Mouse (Mus musculus) right cerebral cortex, postnatal 4 days (tissue): ENCODE data around the gene Tbc1d13.

ENCODE experiments used
- DNase-seq: peaks from one replicate; pipeline ENCODE4 v3.0.0-alpha.2; 2022

Gene Tbc1d13

DNA sequence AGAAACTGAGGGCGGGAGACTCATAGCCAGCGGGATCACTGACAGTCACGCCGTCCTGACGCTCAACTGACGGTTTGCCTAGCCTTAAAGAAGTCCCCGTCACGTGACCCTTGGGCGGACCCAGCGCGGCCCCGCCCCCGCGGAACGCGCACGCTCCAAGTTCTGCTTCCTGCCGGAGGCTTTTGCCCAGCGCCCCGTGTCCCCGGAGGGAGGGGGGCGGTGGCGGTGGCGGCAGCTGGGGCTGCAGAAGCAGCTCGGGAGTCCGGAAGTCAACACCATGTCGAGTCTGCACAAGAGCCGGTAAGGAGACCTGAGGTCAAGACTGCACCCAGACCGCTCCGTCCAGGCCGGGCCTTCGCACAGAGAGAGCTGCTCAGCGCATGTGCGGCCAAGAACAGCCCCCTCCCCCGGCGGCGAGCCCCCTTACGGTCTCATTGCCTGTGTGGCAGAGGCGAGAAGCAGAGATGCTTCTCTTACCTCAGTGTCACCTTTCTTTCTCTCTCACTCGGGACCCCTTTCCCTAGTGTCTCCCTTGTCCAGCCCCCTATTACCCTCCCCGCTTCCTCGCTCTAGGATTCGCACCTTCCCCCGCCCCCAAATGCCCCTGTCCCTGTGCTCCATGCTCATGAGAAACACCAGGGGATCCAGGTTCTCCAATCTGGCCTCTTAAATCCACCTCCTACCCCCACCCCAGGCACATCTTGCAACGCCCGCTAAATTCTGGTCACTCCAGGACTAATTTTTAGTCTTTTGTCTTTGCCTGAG, at the start of gene Tbc1d13:
Tbc1d13 (plus strand) TSS at position 134 of the 765 bp plus-strand sequence.
- peak; percentile 95 for DNase-seq

DNA sequence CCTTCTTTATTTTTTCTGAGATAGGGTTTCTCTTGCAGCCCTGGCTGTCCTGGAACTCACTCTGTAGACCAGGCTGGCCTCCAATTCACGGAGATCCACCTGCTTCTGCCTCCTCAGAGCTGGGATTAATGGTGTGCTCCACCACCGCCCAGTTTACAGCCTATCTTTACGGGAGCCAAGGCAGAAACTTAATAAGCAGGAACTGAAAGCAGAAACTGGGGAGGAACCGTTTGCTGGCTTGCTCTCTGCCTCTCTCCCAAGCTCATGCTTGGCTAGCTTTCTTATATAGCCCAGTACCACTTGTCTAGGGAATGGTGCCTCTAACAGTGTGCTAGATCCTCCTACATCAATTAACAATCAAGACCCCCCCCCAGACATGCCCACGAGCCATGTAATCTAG, 49.4 kb upstream of the Tbc1d13 start:
- no peak for DNase-seq

DNA sequence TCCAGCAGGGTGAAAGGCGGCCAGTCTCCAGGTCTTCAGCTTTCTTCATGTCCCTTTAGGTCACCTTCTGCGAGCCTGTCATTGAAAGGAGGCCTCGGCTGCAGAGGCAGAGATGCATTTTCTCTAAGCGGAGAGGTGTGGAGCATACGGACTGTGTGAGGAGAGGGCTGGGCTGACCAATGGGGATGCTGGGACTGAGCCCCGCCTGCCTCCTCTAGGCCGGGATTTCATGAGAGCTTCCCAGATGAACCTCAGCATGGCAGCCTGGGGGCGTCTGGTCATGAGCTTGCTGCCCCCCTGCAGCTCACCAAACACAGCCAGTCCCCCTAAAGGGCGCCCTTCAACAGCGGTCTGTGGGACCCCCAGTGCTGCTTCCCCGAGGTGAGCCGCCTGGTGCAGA, 48.9 kb upstream of the Tbc1d13 start:
- no peak for DNase-seq

DNA sequence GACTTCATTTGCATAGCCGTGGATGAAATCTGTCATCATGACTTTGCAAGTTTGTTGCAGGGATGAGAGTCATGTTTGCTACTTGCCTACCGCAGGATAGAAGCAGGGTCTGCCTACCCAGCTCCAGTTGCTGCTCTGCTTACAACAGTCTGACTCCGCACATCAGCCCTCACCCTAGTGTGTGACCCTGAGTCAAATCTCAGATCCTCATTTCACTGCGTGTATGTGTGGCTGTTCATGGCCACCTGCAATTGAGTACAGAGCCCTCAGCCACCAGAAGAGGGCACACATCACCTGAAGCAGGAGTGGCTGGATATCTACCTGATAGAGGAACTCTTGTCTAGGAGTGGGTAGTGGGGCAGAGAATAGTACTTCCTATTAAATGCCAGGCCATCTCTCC, 46.2 kb upstream of the Tbc1d13 start:
- DNase-seq, result no peak

DNA sequence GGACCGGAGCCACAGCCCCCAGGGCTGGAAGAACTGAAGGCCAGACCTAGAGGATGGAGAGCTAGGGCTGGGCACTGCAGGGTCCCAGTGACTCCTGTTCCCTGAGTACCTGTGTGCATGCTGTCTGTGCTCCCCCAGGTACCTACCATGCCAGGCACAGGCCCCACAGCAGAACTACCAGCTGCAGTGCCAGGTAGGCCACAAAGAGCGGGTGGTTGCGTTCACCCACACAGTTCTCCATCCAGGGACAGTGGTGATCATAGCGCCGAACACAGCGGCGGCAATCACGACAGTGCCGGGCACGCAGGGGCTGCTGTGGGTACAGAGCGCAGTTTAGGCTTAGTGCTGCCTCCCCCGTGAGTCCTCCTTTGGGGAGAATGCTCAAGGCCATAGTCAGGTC, 42.0 kb upstream of the Tbc1d13 start:
- no peak for DNase-seq

DNA sequence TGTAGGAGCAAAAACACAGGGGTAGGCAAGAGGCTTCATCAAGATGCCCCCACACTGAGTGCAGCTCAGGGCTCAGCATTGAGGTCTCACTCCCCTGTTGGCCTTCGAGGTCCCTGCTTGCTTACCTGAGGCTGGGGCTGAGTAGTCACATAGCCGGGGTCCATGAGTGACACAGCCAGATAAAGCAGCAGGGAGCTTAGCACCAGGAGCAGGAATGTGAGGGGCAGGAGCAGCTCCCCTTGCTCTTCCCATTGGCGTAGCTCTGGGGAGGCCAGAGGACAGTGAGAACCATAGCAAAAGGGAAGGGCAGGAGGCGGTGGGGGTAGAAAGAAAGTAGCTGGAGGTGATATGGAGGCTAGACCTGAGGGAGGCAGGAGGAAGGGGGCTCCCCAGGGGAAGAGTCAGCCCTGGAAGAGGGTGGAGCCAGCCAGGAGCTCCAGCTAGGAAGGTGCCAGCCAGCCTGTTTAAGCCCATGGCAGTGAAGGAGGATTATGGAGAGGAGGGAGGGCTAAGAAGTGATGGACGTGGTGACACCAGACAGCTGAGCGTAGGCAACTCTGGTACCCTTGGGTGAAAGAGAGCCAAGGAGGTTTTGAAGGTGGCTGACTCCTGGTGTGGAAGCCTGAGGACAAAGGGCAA, 41.1 kb upstream of the Tbc1d13 start:
- DNase-seq, result no peak

DNA sequence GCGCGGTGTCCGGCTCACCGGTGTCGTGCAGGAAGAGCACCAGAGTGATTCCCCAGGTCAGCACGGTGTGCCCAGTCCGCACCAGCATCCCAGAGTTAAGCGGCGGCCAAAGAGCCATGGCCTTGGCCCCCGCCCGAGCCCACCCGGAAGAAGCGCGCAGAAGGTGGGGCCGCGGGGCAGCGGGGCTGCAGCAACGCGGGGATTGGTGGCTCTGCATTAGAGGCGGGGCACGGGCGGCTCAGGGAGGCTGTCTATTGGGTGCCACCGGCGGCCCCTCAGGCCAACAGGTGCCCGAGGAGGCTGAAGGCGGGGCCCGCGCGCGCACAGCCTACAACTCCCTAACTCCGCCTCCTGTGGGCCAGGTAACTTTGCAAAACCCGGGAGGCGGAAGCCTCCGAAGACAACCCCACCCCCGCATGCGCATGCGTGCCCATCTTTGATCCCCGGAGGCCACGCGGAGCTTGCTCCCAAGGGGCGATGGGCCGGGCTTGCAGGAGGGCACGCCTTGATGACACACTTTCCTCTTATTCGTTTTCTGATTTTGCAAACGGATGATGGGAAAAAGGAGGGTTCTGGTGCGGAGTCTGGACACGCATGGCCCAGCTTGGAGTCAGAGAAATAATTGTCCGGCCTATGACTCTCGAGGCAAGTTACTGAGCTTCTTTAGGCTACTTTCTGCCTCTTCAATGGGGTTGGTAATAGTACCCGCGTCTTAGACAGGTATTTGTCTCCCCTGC, 39.9 kb upstream of the Tbc1d13 start, which contains the start of gene Zdhhc12:
Zdhhc12 (minus strand) TSS at position 178 of the 737 bp plus-strand sequence.
- DNase-seq, result peak; percentile 88

DNA sequence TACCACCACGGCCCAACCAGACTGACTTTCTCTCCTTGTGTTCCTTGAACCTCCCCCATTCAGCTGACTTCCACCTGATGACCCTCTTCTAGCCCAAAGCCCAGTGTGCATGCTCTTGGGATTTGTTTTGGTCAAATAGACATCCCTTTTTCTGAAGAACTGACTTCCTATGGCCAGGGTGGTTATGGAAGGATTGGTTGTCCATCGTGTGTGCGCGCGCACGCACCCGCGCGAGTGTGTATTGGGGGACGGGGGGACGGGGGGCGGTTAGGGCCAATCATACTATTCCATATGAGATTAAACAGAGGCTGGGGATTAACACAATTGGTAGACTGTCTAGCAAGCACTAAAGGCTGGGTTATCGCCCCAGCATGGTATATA, 39.3 kb upstream of the Tbc1d13 start:
- peak; percentile 57 for DNase-seq

DNA sequence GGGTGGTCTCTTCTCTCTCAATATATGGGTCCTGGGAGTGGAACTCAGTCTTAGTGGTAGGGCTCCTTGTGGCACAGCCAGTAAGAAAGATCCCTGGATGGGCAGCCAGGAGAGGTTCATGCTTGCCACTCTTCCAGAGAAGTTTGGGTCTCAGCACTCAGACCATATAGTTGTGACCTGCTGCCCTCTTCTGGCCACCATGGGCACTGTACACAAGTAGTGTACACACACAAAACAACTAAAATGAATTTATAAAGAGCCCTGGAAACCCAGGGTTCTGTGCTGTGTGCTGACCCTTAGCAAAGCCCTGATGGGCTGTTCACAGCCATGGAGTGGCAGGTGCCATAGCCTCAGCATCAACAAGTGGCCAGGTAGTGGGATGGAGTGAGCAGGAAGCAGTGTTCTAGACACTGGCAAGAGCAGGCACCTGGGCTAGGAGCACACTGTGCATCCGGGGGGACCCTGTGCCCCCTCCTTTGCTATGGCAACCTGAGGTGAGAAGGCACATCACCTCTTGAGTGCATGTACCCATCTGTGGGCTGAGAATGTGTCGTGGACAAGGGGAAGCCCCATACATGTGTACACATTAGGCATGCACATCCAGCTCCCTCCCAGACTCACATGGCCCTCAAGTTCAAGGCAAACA, 37.5 kb upstream of the Tbc1d13 start:
- DNase-seq, result peak; percentile 56

DNA sequence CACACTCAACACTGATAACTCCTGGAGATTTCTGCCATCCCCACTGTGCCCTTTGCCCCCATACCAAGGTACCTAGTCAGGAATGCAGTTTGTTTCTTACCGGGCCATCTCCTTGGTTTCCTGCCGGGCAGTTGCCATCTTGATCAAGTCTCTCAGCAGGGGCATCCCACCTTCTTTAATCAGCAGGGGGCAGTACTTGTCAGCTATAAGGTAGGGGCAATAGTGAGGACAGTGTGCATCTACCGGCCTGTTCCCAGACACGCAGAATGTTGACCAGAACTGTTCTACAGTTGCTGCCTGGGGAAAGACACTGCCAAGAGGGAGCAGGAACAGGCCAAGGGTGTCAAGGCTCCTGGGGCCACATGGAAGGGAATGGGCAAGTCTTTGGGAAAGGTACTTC, 33.3 kb upstream of the Tbc1d13 start:
- no peak for DNase-seq

DNA sequence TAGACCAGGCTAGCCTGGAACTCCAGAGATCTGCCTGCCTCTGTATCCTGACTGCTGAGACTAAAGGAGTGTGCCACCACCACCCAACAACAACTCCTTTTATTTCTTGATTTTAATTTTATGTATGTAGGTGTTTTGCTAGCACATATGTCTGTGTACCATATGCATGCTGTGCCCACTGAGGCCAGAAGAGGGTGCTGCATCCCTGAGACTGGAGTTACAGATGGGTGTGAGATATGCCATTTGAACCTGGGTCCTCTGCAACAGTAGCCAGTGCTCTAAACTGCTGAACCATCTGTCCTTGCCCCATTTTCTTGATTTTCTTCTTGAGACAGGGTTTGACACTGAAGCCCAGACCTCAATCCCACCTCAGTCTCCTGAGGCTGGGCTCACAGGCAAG, 27.2 kb upstream of the Tbc1d13 start:
- DNase-seq, result peak; percentile 42

DNA sequence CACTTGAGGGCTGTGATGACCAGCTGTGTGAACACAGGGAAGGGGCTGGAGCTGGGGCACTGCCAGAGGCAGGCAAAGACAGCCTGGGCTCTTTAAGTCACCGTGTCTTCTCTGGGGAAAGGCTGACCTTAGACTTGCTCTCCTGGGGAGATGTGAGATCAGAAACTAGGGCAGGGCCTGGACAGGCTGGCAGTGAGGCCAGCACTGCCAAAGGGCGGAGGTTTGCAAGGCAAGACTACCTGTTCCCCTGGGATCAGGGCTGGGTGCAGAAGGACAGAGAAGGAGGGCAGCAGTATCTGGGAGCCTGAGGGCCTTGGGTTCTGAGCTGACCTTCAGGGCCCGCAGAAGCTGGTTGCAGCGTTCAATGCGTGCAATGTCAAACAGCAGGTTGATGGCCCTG, 25.9 kb upstream of the Tbc1d13 start:
- DNase-seq, result no peak

DNA sequence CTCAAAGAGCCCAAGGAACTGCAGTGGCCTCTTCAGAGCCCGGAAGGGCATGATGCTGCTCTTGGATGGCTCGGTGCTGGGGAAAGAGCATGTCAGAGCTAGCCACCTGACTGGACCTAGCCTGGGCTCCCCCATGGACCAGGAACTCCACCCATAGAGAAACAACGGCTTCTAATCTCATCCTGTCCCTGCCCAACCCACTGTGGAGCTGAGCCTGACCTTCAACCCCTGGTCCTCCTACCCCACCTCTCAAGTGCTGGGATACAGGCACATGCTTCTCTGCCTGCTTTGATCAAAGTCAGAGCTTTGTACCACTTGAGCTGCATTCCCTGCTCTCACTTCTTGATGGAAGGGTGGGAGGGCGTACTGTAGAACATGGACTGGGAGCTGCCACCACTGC, 25.3 kb upstream of the Tbc1d13 start:
- no peak for DNase-seq

DNA sequence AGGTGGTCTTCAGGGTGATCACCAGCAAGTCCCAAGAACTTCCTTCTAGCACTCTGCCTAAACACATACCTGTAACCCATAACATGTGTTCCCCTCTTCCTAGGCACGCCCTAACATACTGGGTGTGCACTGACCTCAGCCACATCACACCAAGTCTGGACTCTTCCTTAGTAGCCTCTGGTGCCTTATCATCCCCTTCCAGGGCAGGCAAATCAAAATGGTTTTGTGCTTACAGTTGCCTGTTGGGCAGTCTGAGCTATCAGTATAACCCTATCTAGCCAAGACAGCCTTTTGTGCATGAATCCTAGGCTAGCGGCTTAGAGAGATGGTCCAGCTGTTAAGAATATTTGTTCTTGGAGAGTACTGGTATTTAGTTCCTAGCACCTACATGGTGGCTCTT, 22.0 kb upstream of the Tbc1d13 start:
- no peak for DNase-seq

DNA sequence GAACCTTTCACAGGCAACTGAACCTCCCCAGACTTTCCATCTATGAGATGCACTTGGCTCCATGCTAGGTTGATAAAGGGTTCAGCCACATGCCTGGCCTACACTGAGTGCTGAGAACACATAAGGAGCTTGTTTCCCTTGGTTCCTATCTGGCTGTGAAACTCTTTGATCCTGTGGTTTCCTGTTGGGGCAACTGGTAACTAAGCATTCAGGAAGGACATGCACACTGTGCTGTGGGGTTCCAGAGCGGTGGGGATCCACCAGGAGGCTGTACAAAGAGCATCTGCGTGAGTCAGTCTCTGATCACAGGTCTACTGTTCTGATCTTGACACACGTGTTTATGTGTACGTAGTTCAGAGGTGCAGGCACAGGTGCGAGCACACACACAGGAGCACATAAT, 21.0 kb upstream of the Tbc1d13 start:
- no peak for DNase-seq

DNA sequence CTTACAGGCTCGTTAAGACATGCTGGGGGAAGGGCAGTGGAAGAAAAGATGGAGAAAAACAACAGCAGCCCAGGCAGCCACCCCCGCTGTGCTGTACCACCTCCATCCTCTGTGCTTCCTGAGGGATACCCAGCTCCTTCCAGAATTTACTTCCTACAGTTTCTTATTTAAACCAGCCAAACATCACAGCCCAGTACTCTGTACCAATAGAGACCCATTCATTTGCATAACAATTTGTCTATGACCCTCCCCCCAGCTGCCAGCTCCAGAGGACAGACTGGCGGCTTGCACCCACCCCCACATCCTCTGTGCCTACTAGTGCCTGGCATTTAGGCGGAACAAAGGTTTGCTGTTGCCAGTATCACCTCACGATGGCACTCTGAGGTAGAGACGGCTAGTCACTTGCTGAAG, 13.9 kb upstream of the Tbc1d13 start:
- DNase-seq, result no peak

DNA sequence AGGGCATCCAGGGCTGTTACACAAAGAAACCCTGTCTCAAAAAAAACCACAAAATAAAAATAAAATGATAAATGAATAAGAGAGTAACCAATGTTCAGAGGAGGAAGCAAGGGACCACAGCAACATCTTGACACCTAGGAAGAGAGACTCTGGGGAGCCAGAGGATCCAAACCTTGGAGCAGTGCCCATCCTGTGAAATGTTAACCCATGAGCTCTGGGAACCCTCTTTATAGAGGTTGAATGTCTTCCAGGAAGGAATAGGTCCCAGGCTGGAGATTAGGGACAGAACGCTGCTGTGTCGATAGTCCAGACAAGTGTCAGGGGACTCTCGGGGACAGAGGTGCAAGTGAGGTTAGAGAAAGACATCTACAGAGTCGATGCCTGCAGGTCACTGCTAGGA, 13.3 kb upstream of the Tbc1d13 start:
- DNase-seq, result no peak

DNA sequence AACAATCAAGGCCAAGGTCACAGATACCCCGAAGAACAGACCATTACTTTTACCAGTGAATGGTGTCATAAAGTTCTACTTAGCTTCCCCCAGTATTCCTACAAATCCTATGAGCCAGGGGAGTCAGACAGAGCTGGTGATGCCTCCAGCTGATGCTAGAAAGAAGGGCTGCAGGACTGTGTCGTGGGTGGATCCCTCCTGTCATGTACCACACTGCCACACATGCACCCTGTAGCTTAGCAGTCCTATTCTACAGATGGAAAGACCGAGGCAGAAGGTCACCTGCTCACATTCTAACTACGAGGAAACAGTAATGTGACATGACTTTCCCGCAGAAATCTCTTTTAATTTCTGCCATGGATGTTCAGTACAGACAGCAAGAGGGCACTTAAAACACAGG, 10.8 kb upstream of the Tbc1d13 start:
- no peak for DNase-seq

DNA sequence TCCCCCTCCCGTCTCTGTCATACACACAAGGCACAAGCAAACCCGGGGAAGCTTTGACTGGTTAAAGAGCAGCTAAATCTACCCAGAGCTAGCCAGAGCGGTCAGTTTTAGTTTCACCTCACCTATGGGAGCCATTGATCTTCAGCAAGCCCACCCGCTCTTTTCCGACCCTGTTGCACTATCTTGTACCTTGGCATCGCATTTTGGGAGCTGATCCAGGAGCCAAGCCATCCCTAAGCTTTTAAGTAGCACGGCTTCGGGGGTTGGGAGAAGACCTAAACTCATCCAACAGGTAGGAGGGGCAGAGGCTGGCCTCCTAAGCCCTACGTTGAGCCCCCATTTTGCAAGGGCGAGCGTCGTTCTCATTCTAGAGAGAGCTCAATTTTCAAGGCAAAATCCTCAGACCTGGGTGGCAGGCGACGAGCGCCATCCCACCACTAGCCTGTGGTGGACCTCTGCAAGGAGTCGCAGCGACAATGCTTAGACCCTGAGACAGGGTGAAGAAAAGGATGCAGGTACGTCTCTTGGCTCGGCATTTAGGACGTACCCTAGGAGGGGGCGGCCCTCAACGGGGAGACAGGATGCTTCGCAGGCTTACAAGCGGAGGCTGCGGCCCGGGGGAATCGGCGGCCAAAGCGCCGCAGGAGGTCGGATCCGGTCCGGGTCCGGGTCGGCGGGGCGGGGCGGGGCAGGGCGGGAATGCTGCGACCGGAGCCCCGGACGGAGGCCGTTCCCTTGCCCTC, 9.6 kb upstream of the Tbc1d13 start:
- DNase-seq, result no peak

DNA sequence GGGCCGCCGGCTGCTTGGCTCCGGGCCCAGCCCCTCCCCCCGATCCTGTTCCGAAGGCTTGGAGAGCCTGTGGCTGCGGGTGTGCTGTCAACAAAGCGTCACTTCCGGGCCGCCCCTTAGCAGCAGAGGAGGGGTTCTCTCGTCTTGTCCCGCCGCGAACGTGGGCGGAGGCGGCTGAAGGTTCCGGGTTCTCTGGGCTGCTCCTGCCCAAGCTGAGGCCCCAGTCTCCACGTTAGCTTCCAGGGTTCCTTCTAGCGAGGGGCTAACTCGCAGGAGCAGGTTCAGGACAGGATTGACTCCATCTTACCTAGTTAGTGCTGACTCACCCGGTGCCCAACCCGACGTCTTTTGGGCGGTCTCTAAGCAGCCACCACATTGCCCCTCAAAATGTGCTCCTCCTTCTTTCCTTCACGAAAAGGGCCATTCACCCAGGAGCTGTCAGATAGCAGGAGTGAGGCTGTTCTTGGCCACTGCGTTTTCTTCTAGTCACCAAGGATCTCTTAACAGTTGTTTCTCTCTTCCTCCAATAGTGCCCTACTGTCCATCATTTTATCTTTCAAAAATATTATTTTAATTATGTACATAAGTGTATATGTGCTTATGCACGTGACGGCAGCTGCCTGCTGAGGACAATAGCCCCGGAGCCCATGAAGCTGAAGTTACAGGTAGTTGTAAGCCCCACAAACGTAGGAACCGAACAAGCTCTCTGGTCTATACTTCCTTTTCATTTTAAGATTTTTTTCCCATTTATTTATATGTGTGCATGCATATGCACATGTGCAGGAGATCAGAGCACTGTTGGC, 8.9 kb upstream of the Tbc1d13 start, which contains the start of gene Zer1:
Zer1 (minus strand) TSS at position 114 of the 803 bp plus-strand sequence.
- peak; percentile 94 for DNase-seq

DNA sequence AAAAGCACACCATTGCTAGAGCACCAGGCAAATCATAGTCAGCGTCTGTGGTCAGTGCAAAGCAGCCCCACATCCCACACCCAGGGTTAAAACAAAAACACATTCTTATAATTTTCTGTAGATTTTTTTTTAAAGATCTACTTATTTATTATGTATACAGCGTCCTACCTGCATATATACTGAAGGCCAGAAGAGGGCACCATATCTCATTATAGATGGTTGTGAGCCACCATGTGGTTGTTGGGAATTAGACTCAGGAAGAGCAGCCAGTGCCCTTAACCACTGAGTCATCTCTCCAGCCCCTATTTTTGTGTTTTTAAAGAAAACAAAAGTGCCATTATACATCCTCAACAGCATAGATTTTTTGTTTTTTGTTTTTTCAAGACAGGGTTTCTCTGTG, 4.8 kb upstream of the Tbc1d13 start:
- DNase-seq, result no peak

DNA sequence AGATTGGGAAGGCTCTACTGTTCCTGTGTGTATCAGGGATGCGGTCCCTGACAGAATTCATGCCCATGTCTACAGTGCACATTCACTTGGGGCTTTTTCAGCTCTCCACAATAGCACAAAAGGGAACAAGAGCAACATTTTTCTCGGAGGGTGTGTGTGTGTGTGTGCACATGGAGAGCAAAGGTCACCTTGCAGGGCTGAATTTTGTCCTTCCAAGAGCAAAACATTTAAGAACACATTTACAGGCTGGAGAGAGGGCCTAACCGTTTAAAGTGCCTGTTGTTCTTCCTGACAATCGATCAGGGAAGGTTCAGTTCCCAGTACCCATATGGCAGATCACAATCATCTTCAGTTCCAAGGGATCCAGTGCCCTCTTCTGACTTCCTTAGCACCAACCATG, 3.4 kb upstream of the Tbc1d13 start:
- DNase-seq, result no peak
